Mouse (Mus musculus) c-Kit-positive CD71-positive TER-119-positive erythroid progenitor cells, embryonic 14.5 days (primary cell): ENCODE data around the gene Rbm34.
"Not testable (repeated sequence)": the region's sequence is repeated elsewhere in the genome, so short reads cannot be mapped to it uniquely, and the experiment has no call there.

Experiments
- DNase-seq: peaks from one replicate; pipeline ENCODE4 v3.0.0-alpha.2; 2013; ENCODE audit warnings: low spot score

Rbm34 gene

GRCm38 (mm10) chr8:126970579-126971313, at the start of gene Rbm34:
Gene Rbm34 (minus strand): TSS chr8:126971071.
- DNase-seq, result peak; percentile 95

GRCm38 (mm10) chr8:127011668-127012067, 40.8 kb upstream of the Rbm34 start:
- no peak for DNase-seq

GRCm38 (mm10) chr8:126994506-126994905, 23.6 kb upstream of the Rbm34 start:
- DNase-seq, result no peak

GRCm38 (mm10) chr8:126989363-126990153, 18.7 kb upstream of the Rbm34 start:
- no peak for DNase-seq

- DNase-seq, result no peak
Observed at GRCm38 (mm10) chr8:126988346-126989006, 17.6 kb upstream of the Rbm34 start.

GRCm38 (mm10) chr8:126986495-126986894, 15.6 kb upstream of the Rbm34 start:
- DNase-seq, result peak; percentile 57

GRCm38 (mm10) chr8:126980046-126980445, 9.2 kb upstream of the Rbm34 start:
- no peak for DNase-seq

GRCm38 (mm10) chr8:126979091-126979920, 8.4 kb upstream of the Rbm34 start:
- no peak for DNase-seq

- DNase-seq, result not testable (repeated sequence)
Observed at GRCm38 (mm10) chr8:126978535-126978934, 7.7 kb upstream of the Rbm34 start.

GRCm38 (mm10) chr8:126978028-126978427, 7.2 kb upstream of the Rbm34 start:
- no peak for DNase-seq

- DNase-seq, result no peak
Observed at GRCm38 (mm10) chr8:126976608-126977348, 5.9 kb upstream of the Rbm34 start.

- DNase-seq, result peak; percentile 61
Observed at GRCm38 (mm10) chr8:126975706-126976105, 4.8 kb upstream of the Rbm34 start.

- no peak for DNase-seq
Observed at GRCm38 (mm10) chr8:126974511-126974910, 3.6 kb upstream of the Rbm34 start.

GRCm38 (mm10) chr8:126973686-126974265, 2.9 kb upstream of the Rbm34 start:
- DNase-seq, result no peak

- no peak for DNase-seq
Observed at GRCm38 (mm10) chr8:126972649-126973048, 1.8 kb upstream of the Rbm34 start.

GRCm38 (mm10) chr8:126972102-126972501, 1.2 kb upstream of the Rbm34 start:
- no peak for DNase-seq

GRCm38 (mm10) chr8:126971314-126971664, 418 bp upstream of the Rbm34 start:
- DNase-seq, result no peak

- no peak for DNase-seq
Observed at GRCm38 (mm10) chr8:126969546-126969945, 1.3 kb downstream of the Rbm34 start.

GRCm38 (mm10) chr8:126968107-126968506, 2.8 kb downstream of the Rbm34 start:
- no peak for DNase-seq

- DNase-seq, result no peak
Observed at GRCm38 (mm10) chr8:126965246-126965645, 5.6 kb downstream of the Rbm34 start.

GRCm38 (mm10) chr8:126962871-126963270, 8.0 kb downstream of the Rbm34 start:
- DNase-seq, result no peak
